Mouse (Mus musculus): ENCODE measurements around the gene Ubr1. TPM values are rescaled to one million over a fixed set of nuclear protein-coding genes. Genes with fewer than 3 reads are reported as not detected.
A peak's percentile ranks its signal among the peaks of the same experiment; 100 is the strongest.
"Not testable (repeated sequence)": the region's sequence is repeated elsewhere in the genome, so short reads cannot be mapped to it uniquely, and the experiment has no call there.

Gene Ubr1
- total RNA-seq, 2 experiments from 2014 or later: 28.5 to 29.9 TPM

GRCm38 (mm10) chr2:120991196-120991595, 20.7 kb upstream of the Ubr1 start:
- H3K27ac ChIP-seq: no peak overlapping the region
- no peak overlapping the region for H3K4me3 ChIP-seq
- intact Hi-C loops (cut with DNase I): no loop called here
- DNase-seq: no peak
- TF ChIP-seq CTCF (IDR thresholded peaks at IDR 0.05): no peak

GRCm38 (mm10) chr2:120985241-120985640, 14.7 kb upstream of the Ubr1 start:
- Histone ChIP-seq H3K4me3 (no peak overlapping the region), H3K27ac (no peak overlapping the region)
- intact Hi-C loops (cut with DNase I): no loop called here
- no peak for DNase-seq
- TF ChIP-seq CTCF (IDR thresholded peaks at IDR 0.05): peak; percentile 24; the same call in 1 of the 2 replicates

GRCm38 (mm10) chr2:120983611-120984010, 13.1 kb upstream of the Ubr1 start:
- no peak for DNase-seq
- H3K27ac ChIP-seq: no peak overlapping the region
- H3K4me3 ChIP-seq: no peak overlapping the region
- intact Hi-C loops (cut with DNase I): no loop called here
- TF ChIP-seq CTCF (IDR thresholded peaks at IDR 0.05): no peak

- no peak overlapping the region for H3K4me3 ChIP-seq
- H3K27ac ChIP-seq: no peak overlapping the region
- intact Hi-C loops (cut with DNase I): no loop called here
- no peak for DNase-seq
- TF ChIP-seq CTCF (IDR thresholded peaks at IDR 0.05): no peak
Measured at GRCm38 (mm10) chr2:120980861-120981260, 10.3 kb upstream of the Ubr1 start.

GRCm38 (mm10) chr2:120979819-120980218, 9.3 kb upstream of the Ubr1 start:
- no peak for DNase-seq
- Histone ChIP-seq H3K27ac (no peak overlapping the region), H3K4me3 (no peak overlapping the region)
- intact Hi-C loops (cut with DNase I): loop anchor here (2.0 kb wide), 1 partner anchor 121 kb away; no protein-coding TSS in a partner anchor
- TF ChIP-seq CTCF (IDR thresholded peaks at IDR 0.05): no peak

GRCm38 (mm10) chr2:120978693-120979037, 8.2 kb upstream of the Ubr1 start:
- TF ChIP-seq CTCF (IDR thresholded peaks at IDR 0.05): peak; percentile 8; the same call in 1 of the 2 replicates
- intact Hi-C loops (cut with DNase I): loop anchor here (2.0 kb wide), 1 partner anchor 122 kb away; no protein-coding TSS in a partner anchor
- Histone ChIP-seq H3K4me3 (no peak overlapping the region), H3K27ac (no peak overlapping the region)
- no peak for DNase-seq

GRCm38 (mm10) chr2:120977926-120978692, 7.6 kb upstream of the Ubr1 start:
- no peak for DNase-seq
- H3K27ac ChIP-seq: peak overlapping the region; percentile 94
- TF ChIP-seq CTCF (IDR thresholded peaks at IDR 0.05): no peak

GRCm38 (mm10) chr2:120976990-120977925, 6.7 kb upstream of the Ubr1 start, which contains the start of gene Tmem62:
Gene Tmem62 (plus strand): TSS chr2:120977017.
- DNase-seq: peak; percentile 79
- Histone ChIP-seq H3K27ac (peak within 1 kb of the TSS; percentile 94), H3K4me3 (peak within 1 kb of the TSS; percentile 98)
- peak; percentile 66 for TF ChIP-seq CTCF (IDR thresholded peaks at IDR 0.05)
- intact Hi-C loops (cut with DNase I): no loop called here

More at GRCm38 (mm10) chr2:120977926-120978692, 7.6 kb upstream of the Ubr1 start:
- intact Hi-C loops (cut with DNase I): loop anchor here (2.0 kb wide), 1 partner anchor 123 kb away; no protein-coding TSS in a partner anchor
- H3K4me3 ChIP-seq: peak overlapping the region; percentile 98

- Histone ChIP-seq H3K27ac (peak overlapping the region; percentile 94), H3K4me3 (peak overlapping the region; percentile 98)
- TF ChIP-seq CTCF (IDR thresholded peaks at IDR 0.05): peak; percentile 38; the same call in 1 of the 2 replicates
- no peak for DNase-seq
- intact Hi-C loops (cut with DNase I): no loop called here
Measured at GRCm38 (mm10) chr2:120976308-120976707, 5.8 kb upstream of the Ubr1 start.

- intact Hi-C loops (cut with DNase I): no loop called here
- H3K27ac ChIP-seq: no peak overlapping the region
- 0 out of 2 replicates have a peak, but pooled peaks have one; percentile 3 for TF ChIP-seq CTCF (IDR thresholded peaks at IDR 0.05)
- no peak for DNase-seq
- no peak overlapping the region for H3K4me3 ChIP-seq
Measured at GRCm38 (mm10) chr2:120972964-120973363, 2.4 kb upstream of the Ubr1 start.

- H3K4me3 ChIP-seq; H3K27ac ChIP-seq; intact Hi-C loops (cut with DNase I); DNase-seq: not testable (repeated sequence)
Measured at GRCm38 (mm10) chr2:120972257-120972656, 1.7 kb upstream of the Ubr1 start.

- no peak for DNase-seq
- no peak overlapping the region for H3K27ac ChIP-seq
- intact Hi-C loops (cut with DNase I): no loop called here
- H3K4me3 ChIP-seq: no peak overlapping the region; the same call in 1 of the 2 replicates
- TF ChIP-seq CTCF (IDR thresholded peaks at IDR 0.05): no peak
Measured at GRCm38 (mm10) chr2:120971766-120972165, 1.3 kb upstream of the Ubr1 start.
